Mouse (Mus musculus): ENCODE results near the gene Gm20388.

GRCm38 (mm10) chr8:122526084-122526483, 2615.4 kb downstream of the Gm20388 start:
- TF ChIP-seq CTCF (IDR thresholded peaks at IDR 0.05; ENCODE audit: low read depth) (no peak), EP300 (IDR thresholded peaks at IDR 0.05; ENCODE audit: low read depth) (no peak)
